Mouse (Mus musculus): ENCODE measurements around the gene Wdr45b. TPM values are rescaled to one million over a fixed set of nuclear protein-coding genes. Genes with fewer than 3 reads are reported as not detected.
"Not testable (repeated sequence)": the region's sequence is repeated elsewhere in the genome, so short reads cannot be mapped to it uniquely, and the experiment has no call there.

Wdr45b gene
- total and polyA plus RNA-seq, 2 experiments from 2014 or later: 71.9 to 87.1 TPM

DNA sequence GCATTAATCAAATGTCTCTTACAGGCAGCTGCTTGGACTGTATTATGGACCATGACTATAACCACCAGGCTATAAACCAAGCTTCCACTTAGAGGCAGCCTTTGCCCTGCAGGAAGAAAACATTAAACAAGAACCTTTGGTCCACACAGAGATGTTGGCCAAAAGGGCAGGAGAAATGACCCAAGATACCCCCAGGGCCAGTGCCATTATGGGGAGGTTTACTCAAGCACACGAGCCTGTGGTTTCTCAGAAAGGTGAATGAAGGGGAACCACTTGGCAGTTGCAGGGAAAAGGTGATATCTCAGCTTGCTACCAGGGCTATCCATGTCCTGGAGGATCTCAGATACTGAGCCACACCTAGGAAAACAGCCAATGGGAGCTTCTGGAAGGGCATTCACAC lies 28.2 kb downstream of the Wdr45b start:
- 91% methylated on average over 1 of the region's 1 CpGs for WGBS
- no peaks in the 10 kb centered on the region for H3K4me1 ChIP-seq (ENCODE audit: insufficient read depth, low read length)
- DNase-seq (ENCODE audit: low spot score) (no peak), ATAC-seq (ENCODE audit: low FRiP score) (no peak)
- H3K4me3 ChIP-seq (ENCODE audit: low read depth, low read length): no peak overlapping the region
- no peaks in the 10 kb centered on the region for H3K9me3 ChIP-seq (ENCODE audit: low read length)
- no peak overlapping the region for H3K9ac ChIP-seq (replicated peaks; ENCODE audit: low read length, poor library complexity, severe bottlenecking)
- H3K27ac ChIP-seq (ENCODE audit: low read depth, low read length): no peak overlapping the region
- H3K4me2 ChIP-seq (ENCODE audit: low read depth, low read length, poor library complexity, severe bottlenecking): no peak overlapping the region
- peaks cover 27% of the 10 kb centered on the region for H3K36me3 ChIP-seq (ENCODE audit: insufficient read depth, low read length)
- no peak for TF ChIP-seq CTCF (IDR thresholded peaks at IDR 0.05)
- no peaks in the 10 kb centered on the region for H3K27me3 ChIP-seq (ENCODE audit: insufficient read depth, low read length)

DNA sequence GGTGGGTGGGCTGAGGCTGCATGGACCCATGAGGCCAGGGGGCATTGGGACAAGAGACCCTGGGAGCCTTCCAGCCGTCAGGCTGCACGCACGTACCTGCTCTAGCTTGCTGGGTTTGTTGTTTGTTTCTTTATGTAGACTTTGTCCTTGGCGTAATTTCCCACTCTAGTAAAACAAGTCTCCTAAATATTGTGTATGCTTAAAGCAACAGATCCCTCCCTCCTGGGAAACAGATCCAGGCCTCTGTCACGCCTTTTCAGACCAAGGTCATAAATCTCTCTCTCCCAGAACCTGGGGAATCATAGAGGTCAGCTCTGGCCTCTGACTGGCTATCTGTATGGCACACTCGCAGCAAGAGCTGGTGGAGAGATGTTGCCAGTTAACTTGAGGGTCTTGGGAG lies 46.5 kb downstream of the Wdr45b start:
- not testable (repeated sequence) for DNase-seq (ENCODE audit: low spot score)
- 92% methylated on average over 6 of the region's 6 CpGs for WGBS
- H3K36me3 ChIP-seq (ENCODE audit: insufficient read depth, low read length): peaks cover 43% of the 10 kb centered on the region

DNA sequence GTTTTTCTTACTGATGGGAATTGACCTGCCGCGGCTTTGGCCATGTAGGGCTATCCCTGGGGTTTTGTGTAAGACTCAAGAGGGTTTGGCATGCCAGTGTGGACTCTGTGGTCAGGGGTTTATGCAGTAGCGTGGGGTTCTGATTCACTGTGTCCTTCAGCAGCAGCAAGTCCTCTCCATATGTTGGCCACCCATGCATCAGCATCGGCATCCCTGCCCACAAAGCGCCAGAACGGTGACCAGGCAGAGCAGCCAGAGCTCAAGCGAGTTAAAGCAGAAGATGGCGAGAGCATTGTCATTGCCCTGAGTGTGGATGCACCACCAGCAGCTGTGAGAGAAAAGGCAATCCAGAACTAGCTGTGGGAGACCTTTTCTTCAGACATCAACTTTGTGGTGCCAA lies 47.6 kb downstream of the Wdr45b start:
- H3K4me1 ChIP-seq (ENCODE audit: insufficient read depth, low read length): no peaks in the 10 kb centered on the region
- no peaks in the 10 kb centered on the region; the same call in 1 of the 2 replicates for H3K9me3 ChIP-seq (ENCODE audit: low read length)
- H3K27me3 ChIP-seq (ENCODE audit: insufficient read depth, low read length): no peaks in the 10 kb centered on the region
- no peak overlapping the region for H3K9ac ChIP-seq (replicated peaks; ENCODE audit: low read length, poor library complexity, severe bottlenecking)
- 96% methylated on average over 8 of the region's 8 CpGs for WGBS
- ATAC-seq (ENCODE audit: low FRiP score): no peak
- H3K4me3 ChIP-seq (ENCODE audit: low read depth, low read length): no peak overlapping the region
- H3K27ac ChIP-seq (ENCODE audit: low read depth, low read length): no peak overlapping the region
- H3K36me3 ChIP-seq (ENCODE audit: insufficient read depth, low read length): peaks cover 47% of the 10 kb centered on the region
- H3K4me2 ChIP-seq (ENCODE audit: low read depth, low read length, poor library complexity, severe bottlenecking): no peak overlapping the region
- DNase-seq (ENCODE audit: low spot score): no peak
- TF ChIP-seq CTCF (IDR thresholded peaks at IDR 0.05): no peak

More for the DNA sequence above, 46.5 kb downstream of the Wdr45b start:
- not testable (repeated sequence) for H3K9me3 ChIP-seq (ENCODE audit: low read length); H3K27ac ChIP-seq (ENCODE audit: low read depth, low read length); H3K4me3 ChIP-seq (ENCODE audit: low read depth, low read length); H3K4me2 ChIP-seq (ENCODE audit: low read depth, low read length, poor library complexity, severe bottlenecking); H3K27me3 ChIP-seq (ENCODE audit: insufficient read depth, low read length); H3K4me1 ChIP-seq (ENCODE audit: insufficient read depth, low read length); ATAC-seq (ENCODE audit: low FRiP score); H3K9ac ChIP-seq (replicated peaks; ENCODE audit: low read length, poor library complexity, severe bottlenecking)

DNA sequence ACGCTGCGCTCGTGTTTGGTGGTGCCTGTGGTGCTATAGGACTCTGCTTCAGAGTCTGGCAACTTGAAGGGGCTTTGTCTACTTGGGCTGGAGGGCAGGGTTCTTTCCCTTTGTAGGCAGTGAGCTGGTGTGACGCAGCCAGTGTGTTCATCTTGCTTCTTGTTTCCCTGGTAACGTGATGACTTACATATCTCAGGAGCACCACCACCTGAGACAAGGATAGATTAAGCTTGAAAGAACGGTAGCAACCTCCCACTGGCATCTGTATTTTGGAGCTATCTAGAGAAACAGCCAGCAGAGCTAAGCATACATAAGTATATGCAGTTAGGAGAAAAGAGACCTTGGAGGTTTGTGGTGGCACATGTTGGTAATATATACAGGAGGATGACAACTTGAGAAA lies 48.9 kb downstream of the Wdr45b start:
- Histone ChIP-seq H3K36me3 (ENCODE audit: insufficient read depth, low read length) (peaks cover 48% of the 10 kb centered on the region), H3K27ac (ENCODE audit: low read depth, low read length) (no peak overlapping the region), H3K4me1 (ENCODE audit: insufficient read depth, low read length) (no peaks in the 10 kb centered on the region), H3K9me3 (ENCODE audit: low read length) (no peaks in the 10 kb centered on the region; the same call in 1 of the 2 replicates), H3K4me2 (ENCODE audit: low read depth, low read length, poor library complexity, severe bottlenecking) (no peak overlapping the region), H3K4me3 (ENCODE audit: low read depth, low read length) (no peak overlapping the region), H3K27me3 (ENCODE audit: insufficient read depth, low read length) (no peaks in the 10 kb centered on the region), H3K9ac (replicated peaks; ENCODE audit: low read length, poor library complexity, severe bottlenecking) (no peak overlapping the region)
- no peak for ATAC-seq (ENCODE audit: low FRiP score)
- WGBS: 85% methylated on average over 6 of the region's 6 CpGs
- no peak for DNase-seq (ENCODE audit: low spot score)
- TF ChIP-seq CTCF (IDR thresholded peaks at IDR 0.05): no peak

DNA sequence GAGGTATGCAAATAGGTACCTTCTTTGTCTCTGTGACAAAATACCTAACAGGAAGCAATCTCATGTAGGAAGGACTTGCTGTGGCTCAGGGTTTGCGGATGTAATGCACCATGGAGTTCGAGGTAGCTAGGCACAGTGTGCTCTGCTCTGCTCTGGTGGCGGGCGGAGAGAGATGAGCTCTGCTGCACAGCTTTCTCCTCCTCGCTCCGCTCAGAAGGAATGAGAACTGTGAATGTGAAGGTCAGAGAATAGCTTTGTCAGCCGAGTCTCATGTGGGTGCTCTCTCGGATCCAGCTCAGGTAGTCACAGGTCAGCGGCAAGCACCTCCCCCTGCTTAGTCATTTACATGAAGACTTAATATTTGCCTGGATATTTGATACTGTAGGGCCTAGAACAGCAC lies 54.0 kb downstream of the Wdr45b start:
- Histone ChIP-seq H3K4me1 (ENCODE audit: insufficient read depth, low read length) (no peaks in the 10 kb centered on the region), H3K9ac (replicated peaks; ENCODE audit: low read length, poor library complexity, severe bottlenecking) (no peak overlapping the region), H3K36me3 (ENCODE audit: insufficient read depth, low read length) (peaks cover 59% of the 10 kb centered on the region), H3K27ac (ENCODE audit: low read depth, low read length) (no peak overlapping the region), H3K9me3 (ENCODE audit: low read length) (no peaks in the 10 kb centered on the region), H3K4me3 (ENCODE audit: low read depth, low read length) (no peak overlapping the region), H3K4me2 (ENCODE audit: low read depth, low read length, poor library complexity, severe bottlenecking) (no peak overlapping the region), H3K27me3 (ENCODE audit: insufficient read depth, low read length) (no peaks in the 10 kb centered on the region)
- WGBS: 92% methylated on average over 9 of the region's 9 CpGs
- DNase-seq (ENCODE audit: low spot score) (no peak), ATAC-seq (ENCODE audit: low FRiP score) (no peak)
- no peak for TF ChIP-seq CTCF (IDR thresholded peaks at IDR 0.05)

DNA sequence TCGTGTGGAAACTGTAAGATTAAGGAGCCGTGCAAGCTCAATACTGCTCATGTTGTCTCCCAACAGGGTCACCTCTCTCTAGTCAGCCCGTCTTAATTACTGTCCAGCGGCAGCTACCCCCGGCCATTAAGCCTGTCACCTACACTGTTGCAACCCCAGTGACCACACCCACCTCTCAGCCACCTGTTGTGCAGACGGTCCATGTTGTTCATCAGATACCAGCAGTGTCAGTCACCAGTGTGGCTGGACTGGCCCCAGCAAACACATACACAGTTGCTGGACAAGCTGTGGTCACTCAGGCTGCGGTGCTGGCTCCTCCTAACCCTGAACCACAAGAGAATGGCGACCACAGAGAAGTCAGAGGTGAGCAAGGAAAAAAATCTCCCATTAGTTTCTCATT lies 55.8 kb downstream of the Wdr45b start:
- no peak for TF ChIP-seq CTCF (IDR thresholded peaks at IDR 0.05)
- ATAC-seq (ENCODE audit: low FRiP score) (no peak), DNase-seq (ENCODE audit: low spot score) (no peak)
- peaks cover 53% of the 10 kb centered on the region for H3K36me3 ChIP-seq (ENCODE audit: insufficient read depth, low read length)
- no peak overlapping the region for H3K4me2 ChIP-seq (ENCODE audit: low read depth, low read length, poor library complexity, severe bottlenecking)
- H3K4me3 ChIP-seq (ENCODE audit: low read depth, low read length): no peak overlapping the region
- H3K9me3 ChIP-seq (ENCODE audit: low read length): no peaks in the 10 kb centered on the region
- WGBS: 94% methylated on average over 8 of the region's 8 CpGs
- H3K27me3 ChIP-seq (ENCODE audit: insufficient read depth, low read length): no peaks in the 10 kb centered on the region
- no peak overlapping the region for H3K27ac ChIP-seq (ENCODE audit: low read depth, low read length)
- H3K9ac ChIP-seq (replicated peaks; ENCODE audit: low read length, poor library complexity, severe bottlenecking): no peak overlapping the region
- no peaks in the 10 kb centered on the region for H3K4me1 ChIP-seq (ENCODE audit: insufficient read depth, low read length)
